Mouse (Mus musculus): ENCODE results near the gene Vmn2r90.
"Not testable (repeated sequence)": the region's sequence is repeated elsewhere in the genome, so short reads cannot be mapped to it uniquely, and the experiment has no call there.

The Vmn2r90 gene

DNA sequence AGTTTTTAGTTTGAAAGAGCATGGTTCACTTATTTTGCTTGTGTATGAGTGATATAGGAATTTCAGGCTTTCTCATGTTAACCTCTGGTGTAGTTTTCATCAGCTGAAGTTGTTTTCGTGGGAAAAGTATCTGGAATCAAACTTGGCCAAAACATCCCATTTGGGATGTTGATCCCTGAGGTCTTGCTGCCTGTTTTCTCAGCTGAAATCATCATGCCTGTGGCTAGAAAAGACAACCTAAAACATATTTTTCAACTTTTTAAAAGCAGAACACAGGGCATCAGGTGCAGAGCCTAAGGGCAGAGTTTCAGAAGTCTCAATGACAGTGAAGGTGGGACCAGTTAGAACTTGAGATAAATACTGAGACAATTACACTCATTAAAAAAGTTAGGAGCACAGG, at the start of gene Vmn2r90:
Gene Vmn2r90 (plus strand): TSS at position 301 of the 400 bp plus-strand sequence.
- DNase-seq (ENCODE audit: extremely low spot score) = no peak

DNA sequence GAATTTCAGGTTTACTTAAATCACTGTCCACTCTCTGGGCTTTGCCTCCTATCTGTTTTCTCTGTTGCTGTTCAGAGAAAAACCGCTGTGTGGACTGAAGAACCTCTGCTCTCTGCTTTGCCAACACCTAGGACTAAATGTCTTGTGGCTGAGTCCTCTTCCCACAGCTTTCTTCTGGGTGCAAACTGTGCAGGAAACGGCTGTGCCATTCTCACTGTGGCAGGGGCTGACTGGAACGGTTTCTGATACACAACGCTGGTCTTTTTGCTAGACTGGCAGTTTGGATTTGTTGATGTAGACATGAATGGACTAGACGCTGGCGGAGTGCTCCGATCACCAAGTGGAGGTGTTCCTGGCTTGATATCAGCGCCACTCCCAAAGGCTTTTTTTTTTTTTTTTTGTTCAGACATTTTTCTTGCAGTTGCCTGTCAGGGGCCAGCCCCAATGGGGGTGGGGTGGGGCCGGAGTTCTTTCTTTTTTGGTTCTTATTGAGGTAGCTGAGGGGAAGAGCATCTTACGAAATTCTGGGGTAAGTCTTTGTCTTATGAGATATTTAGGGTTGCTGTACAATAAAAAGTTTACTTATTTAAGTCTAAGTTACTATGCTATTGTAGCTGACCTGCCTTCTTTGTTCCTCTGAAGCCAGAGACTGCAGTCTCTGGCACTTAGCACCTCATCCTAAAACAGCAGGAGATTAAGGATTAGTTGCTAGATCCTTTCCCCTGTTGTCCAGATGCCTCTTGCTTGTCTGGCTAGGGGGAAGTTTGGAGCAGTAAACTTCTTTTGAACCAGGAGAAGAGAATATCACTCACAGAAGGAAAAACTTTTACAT, 48.3 kb upstream of the Vmn2r90 start:
- DNase-seq (ENCODE audit: extremely low spot score) = peak; percentile 13

DNA sequence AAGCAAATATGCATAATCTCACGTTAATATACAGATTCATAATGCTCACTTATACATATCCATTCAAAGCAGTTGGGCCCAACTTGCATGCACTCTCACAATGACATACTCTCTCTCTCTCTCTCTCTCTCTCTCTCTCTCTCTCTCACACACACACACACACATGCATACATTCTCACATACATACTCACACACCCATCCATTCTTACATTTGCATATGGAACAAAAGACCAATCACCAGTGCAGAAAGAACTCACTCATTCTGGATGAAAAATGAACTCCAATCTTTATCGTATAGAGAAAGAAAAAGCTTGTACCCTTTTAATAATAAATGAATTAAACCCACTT, 47.7 kb upstream of the Vmn2r90 start:
- no peak for DNase-seq (ENCODE audit: extremely low spot score)

DNA sequence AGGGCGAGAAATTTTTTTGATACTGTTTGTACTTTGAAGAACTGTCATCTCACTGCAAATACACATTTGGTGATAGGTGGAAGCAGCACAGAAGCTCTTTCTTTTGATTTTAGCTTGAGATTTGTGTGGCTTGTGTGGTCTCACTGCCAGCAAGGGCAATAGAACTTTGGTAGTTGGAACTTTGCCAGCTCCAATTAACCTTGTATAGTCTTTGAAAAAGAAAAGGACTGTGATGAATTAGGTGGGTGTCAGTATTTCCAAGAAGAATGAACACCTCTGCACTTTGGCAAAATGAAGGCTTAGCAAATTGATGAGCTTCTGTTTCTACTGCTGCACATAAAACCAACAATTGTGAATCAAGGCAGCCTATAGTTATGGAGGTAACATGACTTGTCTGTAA, 24.8 kb upstream of the Vmn2r90 start:
- DNase-seq (ENCODE audit: extremely low spot score) = no peak

DNA sequence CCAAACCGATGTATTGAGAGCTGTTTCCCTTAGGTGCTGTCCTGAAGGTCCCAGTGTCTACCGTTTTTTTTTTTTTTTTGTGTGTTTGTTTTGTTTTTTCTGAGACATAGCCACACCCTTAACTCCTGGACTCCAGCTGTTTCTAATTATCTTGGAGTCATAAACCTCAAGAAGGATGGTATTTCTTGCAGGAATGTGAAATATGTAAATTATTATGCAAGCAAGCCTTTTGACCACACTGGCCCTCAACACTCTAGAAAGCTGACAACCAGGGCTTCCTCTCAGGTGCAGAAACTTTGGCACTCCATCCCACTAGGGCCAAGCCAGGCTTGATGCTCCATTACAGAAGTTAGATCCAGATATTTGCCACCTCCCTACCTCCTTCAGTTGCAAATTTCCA, 12.9 kb upstream of the Vmn2r90 start:
- no peak for DNase-seq (ENCODE audit: extremely low spot score)

DNA sequence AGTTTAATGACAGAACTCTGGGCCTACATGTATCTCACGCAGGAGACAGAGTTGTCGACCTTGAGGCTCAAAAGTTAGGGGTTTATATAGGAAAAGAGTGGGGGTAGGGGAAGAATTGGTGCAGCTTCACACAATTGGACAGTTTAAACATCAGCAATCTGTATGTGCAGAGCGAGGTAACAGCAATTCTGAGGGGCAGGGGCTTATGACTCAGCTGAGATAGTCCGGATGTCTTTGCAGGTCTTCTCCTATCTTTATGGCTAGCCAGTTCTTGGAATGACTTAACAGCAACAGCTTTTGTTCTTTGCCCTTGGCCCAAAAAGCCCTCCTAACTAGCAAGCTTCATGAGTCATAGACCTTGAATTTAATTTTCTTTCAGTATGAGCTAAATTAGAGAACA, 28.8 kb downstream of the Vmn2r90 start:
- DNase-seq (ENCODE audit: extremely low spot score) = not testable (repeated sequence)

DNA sequence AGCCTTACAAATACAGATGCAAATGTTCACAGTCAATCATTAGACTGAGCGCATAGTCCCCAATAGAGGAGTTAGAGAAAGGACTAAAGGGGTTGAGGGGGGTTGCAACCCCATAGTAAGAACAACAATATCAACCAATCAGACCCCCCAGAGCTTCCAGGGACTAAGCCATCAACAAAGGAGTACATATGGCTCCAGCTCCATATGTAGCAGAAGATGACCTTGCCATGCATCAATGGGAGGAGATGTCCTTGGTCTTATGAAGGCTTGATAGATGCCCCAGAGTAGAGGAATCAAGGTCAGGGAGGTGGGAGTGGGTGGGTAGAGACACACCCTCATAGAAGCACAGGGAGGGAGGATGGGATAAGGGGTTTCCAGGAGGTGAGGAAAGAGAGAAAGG, 35.1 kb downstream of the Vmn2r90 start:
- DNase-seq (ENCODE audit: extremely low spot score) = no peak

DNA sequence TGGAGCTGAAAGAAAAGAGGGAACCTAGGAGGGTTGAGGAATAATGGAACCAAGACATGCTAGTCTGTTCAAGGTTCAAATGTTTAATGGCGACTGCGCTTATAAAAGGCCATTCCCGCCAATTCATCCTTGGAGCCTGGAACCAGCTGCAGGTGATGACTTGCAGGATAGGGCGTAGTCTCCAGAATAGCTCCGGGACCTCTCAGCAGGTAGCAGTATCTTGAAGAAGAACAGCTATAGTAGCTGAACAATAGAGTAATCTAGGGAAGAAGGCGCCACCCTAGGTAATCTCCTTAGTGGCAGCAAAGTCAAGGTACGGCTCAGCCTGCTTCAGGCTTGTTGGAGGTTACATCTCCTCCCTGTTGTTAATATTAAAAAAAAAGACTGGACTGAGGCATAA, 35.8 kb downstream of the Vmn2r90 start:
- not testable (repeated sequence) for DNase-seq (ENCODE audit: extremely low spot score)

DNA sequence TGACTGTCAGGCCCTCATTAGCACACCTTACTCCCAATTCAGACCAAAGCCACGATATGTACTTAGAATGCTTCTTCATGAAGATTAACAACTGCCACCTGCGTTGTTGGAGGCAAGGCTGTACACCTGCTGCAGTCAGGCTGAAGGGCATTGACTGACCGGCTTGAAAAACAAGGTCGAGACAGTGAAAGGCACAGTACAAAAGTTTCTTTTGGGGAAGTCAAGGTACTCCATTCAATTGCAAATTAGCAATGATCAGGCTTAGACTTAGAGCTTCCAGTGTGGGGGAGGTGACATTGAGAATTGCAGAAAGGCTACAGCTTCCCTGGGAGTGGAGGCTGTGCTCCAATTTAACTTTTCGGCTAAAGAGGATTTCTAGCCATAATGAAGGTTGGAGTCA, 36.4 kb downstream of the Vmn2r90 start:
- not testable (repeated sequence) for DNase-seq (ENCODE audit: extremely low spot score)

DNA sequence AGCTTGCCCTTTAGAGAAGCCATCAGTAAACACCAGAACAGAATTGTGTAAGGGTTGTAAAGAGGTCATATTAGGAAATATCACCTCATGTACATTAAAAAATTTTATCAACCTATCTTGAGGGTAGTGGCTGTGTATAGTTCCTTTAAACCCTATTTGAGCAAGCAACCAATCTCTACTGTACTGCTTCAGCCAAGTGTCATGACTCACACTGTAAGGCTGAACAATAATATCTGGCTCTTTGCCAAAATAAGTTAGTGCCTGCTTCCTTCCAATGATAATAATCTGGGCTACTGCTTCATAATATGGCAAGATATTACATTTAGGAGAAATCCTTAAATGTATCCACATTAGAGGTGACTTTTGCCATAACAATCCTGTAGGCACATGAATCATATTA, 38.0 kb downstream of the Vmn2r90 start:
- not testable (repeated sequence) for DNase-seq (ENCODE audit: extremely low spot score)

DNA sequence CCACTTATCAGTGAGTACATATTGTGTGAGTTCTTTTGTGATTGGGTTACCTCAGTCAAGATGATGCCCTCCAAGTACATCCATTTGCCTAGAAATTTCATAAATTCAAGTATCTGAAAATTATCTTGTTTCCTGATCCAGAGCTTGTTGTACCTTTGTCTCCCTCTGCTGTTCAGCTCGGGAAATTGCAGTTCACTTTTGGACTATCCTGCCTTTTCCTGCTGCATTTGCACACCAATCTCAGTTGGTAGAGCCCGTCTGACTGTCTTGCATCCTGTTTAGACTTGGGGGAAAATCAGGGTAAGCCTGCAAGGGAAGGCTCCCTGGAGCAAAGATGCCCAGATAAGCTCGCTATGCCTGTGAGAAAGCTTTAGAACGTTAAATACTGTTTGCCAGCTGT, 45.8 kb downstream of the Vmn2r90 start:
- peak; percentile 46 for DNase-seq (ENCODE audit: extremely low spot score)

DNA sequence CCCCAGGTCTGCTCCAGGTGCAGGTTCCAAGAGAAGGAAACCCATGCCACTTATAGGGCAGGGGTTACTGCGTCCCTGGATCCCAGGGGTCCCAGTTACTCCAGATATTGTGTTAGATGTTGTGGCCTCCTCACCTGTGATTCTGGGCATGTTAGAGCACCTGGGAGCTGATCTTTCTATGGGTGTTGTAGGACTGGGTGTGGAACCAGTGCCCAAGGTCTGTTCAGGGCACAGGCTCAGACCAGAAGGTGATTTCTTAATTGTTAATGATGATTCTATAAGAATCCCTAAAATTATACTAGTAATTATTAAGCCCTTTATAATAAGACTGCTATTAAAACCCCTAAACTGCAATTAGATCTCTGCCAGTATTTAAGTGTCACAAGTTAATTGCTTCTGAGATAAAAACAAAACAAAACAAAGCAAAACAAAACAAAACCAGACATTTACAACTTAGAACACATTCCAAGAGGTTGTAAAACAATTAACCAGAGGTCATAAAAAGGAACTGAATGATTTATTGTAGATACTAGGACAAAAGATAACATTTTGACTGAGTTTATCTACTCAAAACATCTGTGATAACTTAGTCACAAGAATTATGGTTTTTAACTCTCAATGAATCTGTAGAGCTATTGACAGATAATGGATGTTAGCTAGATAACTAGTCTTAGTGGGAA, 59.2 kb downstream of the Vmn2r90 start:
- no peak for DNase-seq (ENCODE audit: extremely low spot score)

DNA sequence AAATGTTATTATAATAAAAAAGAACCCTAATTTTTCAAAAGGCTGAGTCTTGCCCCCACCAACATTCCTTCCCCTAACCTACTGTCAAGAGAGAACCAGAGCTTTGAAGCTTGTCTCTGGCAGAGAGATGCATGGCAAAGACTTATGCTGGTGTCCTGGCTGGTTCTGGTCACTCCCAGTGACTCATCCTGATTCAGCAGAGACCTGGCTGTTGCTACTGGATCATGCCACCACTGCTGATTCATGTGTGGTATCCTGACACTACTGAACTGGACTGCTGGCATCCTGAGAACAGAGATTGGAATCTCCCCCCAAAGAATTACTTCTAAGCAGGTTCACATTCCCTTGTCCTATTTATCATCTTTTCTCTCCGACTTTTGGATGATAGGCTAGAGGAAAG, 60.7 kb downstream of the Vmn2r90 start:
- no peak for DNase-seq (ENCODE audit: extremely low spot score)

DNA sequence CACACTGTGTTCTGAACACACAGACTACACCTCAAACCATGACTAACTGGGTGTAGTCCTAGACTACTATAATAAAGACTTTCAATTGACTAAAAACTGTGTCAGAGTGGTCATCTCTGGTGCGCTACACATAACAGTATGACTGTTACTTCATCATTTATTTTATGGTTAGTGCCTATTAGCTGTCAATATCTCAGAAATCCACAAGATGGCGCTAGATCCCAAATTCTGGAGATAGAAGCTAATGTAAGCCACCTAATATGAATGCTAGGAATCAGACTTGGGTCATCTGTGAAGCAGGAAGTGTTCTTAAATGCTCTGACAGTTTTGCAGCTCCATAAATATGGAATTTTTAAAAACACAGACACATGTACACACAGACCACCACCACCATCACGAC, 62.9 kb downstream of the Vmn2r90 start:
- DNase-seq (ENCODE audit: extremely low spot score) = peak; percentile 62
